Mouse (Mus musculus) thymus, postnatal 14 days (tissue): ENCODE results near the gene Asb1.

Experiments used
- DNase-seq: peaks from one replicate; pipeline ENCODE4 v3.0.0; 2021

Gene Asb1

GRCm38 (mm10) chr1:91540271-91540826 is at the start of gene Asb1:
TSS of gene Asb1 (plus strand) at chr1:91540544.
- peak; percentile 91 for DNase-seq

DNA sequence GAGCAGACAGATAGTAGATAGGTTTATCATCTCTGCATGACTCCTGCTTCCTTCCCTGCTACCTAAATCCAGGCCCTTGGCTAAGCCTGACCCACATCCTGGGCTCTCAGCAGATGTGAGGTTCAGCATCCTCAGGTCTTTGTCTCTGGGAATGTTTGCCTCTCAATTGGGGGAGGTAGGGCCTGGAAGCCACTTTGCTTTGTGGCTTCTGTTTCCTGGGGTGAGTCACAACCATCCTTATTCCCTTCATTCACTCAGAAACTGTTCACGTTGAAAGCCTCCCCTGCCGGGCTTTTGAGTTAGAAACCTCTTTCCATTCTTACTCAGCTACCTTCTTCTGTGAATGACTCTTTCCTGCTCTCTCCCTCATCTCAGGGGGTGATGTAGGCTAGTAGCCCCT is 47.6 kb upstream of the Asb1 start:
- DNase-seq: no peak

DNA sequence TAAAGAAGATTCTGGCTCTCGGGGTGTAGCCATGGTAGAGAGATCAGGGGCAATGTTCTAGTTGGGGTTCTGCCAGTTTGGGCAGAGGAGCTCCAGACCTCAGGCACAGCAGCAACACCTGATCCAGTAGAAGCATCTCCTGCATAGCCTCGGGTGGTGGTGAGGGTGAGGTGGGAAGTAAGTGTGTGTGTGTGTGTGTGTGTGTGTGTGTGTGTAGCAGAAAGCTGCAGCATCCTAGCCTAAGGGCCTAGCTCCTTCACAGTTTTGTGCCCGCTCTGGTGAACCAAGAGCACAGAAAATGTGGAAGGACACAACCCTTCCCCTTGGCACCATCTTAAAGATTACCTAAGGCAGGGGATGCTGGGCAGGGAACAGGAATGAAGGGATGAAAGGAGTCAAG is 46.4 kb upstream of the Asb1 start:
- DNase-seq: peak; percentile 12

DNA sequence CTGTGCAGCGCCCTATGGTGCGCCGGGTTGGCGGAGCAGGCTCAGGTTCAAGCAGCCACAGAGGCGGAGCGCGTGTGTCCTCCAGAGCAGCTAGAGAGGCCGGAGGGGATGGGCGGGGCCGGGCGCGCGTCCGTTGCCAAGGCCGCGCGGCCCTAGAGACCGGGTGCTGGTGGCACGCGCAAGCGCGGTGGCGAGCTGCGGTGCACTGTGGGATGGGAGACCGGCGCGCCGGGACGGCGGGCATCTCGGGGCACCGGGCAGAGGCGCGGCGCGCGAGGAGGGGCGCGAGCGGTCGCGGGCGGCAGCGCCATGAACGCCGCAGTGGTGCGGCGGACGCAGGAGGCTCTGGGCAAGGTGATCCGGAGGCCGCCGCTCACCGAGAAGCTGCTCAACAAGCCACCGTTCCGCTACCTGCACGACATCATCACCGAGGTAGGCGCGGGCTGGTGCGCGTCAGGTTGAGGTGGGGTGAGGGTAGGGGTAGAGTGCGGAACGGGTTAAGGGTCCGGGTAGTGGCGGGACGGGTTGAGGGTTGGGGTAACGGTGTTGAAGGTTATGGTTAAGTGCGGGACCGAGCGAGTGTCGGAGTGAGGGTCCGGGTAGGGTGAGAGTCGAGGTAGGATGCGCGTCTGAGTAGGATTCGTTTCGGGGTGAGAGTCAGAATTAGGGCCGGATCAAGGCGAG is 45.7 kb upstream of the Asb1 start, which contains the start of gene Traf3ip1:
Gene Traf3ip1 (plus strand): TSS at position 191 of the 684 bp plus-strand sequence.
- peak; percentile 95 for DNase-seq

DNA sequence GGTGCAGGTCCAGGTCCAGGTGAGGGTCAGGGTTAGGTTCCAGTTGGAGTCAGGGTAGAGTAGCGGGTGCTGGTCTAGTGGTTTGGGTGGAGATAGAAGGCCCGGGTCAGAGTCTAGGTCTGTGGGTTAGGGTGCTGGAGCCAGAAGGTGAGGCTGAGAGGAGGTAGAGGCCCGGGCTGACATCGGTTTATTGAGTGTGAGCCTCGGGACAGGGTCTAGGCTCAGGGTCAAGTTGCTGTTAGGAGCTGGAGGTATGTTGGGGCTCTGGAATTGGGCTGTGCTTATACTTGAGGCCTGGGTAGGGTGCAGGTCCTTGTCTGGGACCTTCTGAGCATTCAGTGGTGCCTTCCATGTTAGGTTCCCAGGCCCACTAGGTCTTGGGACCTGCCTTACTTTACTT is 45.0 kb upstream of the Asb1 start:
- peak; percentile 7 for DNase-seq

- DNase-seq: no peak
Measured at GRCm38 (mm10) chr1:91498579-91498978, 41.8 kb upstream of the Asb1 start.

DNA sequence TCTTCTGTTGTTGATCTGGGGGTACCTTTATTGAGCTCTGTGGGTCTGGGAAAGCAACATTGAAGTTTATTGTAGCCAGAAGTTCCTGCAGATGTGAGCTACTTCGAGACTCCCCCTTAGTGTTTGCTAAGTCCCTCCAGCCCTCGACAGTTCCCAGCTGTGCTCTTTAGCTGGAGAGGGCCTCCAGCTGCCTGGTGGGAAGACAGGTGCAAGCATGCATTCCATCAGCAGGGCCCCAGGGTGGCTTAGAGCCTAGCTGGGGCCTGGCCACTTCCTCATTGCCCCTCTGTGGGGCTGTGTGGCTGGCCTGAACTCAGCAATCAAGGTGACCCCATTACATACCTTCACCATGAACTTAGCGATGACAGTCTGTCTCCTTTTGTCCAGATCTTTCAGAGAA is 35.7 kb upstream of the Asb1 start:
- no peak for DNase-seq

- no peak for DNase-seq
Measured at GRCm38 (mm10) chr1:91514916-91515315, 25.4 kb upstream of the Asb1 start.

DNA sequence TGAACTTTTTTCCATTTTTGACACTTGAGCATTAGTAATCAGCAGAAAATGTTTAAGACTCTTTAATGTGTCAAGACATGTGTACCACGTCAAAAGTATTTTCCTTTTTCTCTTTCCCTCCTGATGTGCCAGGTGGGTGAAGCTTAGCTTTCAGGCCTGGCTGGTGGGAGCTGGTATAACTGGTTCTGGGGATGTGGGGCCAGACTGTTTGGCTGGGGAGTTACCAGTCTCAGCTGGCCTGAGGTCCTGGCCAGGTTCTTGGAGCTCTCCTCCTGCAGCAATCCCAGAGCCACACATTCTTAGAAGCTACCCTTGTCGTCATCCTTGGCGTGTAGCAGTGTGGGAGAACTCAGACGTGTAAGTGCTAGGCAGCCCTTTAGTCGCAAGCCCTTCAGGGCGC is 24.7 kb upstream of the Asb1 start:
- DNase-seq: no peak

GRCm38 (mm10) chr1:91523759-91524158 is 16.6 kb upstream of the Asb1 start:
- DNase-seq: peak; percentile 70

GRCm38 (mm10) chr1:91525838-91526237 is 14.5 kb upstream of the Asb1 start:
- DNase-seq: no peak

DNA sequence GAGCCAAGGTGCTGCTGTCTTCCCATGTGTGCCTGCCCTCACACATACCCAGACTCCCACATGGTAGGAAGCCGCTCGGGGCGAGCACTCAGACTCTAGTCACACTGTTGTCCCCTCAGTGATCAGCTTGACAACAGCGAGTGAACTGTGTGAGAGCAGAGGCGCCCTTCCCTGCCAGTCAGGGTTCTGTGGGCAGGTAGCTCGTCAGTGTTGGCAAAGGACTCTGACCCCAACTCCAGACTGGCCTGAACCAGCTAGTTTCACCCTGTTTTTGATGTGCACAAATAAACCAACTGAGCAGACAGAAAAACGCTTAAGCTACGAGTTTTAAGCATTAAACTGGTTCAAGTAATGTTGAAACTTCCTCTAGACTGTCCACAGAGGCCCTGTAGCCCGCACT is 10.2 kb upstream of the Asb1 start:
- no peak for DNase-seq

- DNase-seq: no peak
Measured at GRCm38 (mm10) chr1:91532243-91532642, 8.1 kb upstream of the Asb1 start.

DNA sequence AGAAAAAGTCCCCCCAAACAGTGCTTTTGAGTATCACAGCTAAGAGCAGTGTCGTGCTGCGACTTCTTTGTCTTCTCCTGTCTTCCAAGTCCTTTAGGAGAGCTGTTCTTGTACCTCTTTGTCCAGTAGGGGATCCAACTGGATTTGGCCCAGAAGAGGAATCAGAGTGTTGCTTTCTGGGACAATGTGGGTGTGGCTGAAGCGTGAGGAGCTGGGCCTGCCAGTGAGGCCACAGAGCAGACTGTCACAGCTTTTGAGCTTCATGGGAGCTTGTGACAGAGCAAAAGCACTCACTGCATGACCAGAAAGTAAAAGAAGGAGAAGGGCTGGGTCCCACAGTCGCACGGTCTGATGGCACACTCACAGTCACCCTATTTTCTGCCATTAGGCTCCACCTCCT is 7.5 kb upstream of the Asb1 start:
- no peak for DNase-seq

- DNase-seq: no peak
Measured at GRCm38 (mm10) chr1:91533483-91533882, 6.9 kb upstream of the Asb1 start.

GRCm38 (mm10) chr1:91533961-91534723 is 6.2 kb upstream of the Asb1 start:
- no peak for DNase-seq

GRCm38 (mm10) chr1:91537786-91538569 is 2.4 kb upstream of the Asb1 start:
- no peak for DNase-seq

DNA sequence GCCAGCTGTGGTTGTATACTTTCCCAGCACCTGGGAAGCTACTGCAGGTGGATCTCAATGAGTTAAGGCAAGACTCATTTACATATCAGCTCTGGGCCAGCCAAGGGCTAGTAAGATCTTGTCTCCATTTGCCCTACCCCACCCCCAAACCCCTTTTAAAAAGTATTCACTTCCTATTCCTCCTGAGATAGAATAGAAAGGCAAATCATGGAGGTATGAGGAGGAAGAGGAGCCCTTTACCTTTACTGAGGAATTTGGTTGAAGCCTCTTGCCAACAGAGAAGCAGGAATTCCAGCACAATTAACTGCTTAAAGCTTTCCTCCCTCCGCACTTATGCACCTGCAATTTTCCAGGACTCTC is 1.8 kb upstream of the Asb1 start:
- DNase-seq: no peak

- no peak for DNase-seq
Measured at GRCm38 (mm10) chr1:91539246-91539645, 1.1 kb upstream of the Asb1 start.

DNA sequence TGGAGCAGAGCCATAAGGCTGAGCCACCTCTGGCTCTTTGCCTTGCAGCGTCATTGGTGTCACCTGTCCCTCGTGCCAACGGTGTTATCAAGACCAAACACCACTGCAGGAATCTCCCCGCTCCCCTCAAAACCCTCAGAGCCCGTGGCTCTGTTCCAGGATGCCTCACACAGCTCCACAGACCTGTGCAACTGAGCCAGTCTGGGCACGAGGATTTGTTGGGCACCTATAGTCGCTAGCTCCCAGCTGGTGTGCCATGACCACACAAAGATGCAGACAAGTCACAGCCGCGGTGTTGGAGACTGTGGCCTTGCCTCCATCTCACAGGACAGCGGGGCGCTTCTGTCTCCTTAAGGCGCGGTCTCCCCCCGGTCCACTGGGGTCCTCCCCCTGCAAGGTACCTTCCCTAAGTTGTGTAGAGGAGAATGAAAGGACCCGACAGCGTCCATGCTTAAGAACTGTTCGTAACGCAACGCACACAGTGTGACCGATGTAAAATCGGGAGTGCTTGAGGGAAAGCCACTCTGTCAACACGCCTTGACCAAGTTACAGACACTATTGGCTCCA is 557 bp upstream of the Asb1 start:
- no peak for DNase-seq

GRCm38 (mm10) chr1:91541042-91541592 is 773 bp downstream of the Asb1 start:
- DNase-seq: peak; percentile 25

DNA sequence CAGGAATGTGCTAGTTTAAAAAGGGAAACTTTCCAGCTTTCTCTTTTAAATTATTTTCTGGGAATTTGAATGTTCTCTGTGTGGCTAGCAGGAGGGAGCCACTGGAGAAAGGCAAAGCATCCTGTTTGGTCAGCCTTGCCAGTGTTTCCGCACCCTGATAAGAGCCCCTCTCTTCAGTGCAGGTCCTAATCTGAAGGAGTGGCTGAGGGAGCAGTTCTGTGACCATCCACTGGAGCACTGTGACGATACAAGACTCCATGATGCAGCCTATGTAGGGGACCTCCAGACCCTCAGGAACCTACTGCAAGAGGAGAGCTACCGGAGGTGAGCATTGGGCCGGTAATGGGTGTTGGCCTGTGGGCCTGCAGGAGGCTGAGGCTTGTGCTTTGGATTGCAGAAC is 3.6 kb downstream of the Asb1 start:
- DNase-seq: no peak

DNA sequence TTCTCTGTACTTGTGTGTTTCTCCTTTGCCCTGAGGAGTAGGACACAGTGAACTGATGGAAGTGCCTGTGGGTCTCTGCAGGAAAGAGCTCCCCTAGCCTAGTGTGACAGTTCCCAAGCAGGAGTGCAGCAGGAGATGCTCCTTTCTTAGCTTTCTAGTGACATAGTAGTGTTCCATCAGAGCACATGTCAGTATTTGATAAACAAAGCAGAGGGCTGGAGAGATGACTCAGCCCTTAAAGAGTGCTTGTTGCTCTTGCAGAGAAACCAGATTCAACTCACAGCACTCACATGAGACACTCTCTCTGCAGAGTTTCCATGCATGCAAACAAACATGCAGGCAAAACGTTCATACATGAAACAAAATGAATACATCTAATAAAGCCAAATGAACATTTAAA is 4.9 kb downstream of the Asb1 start:
- no peak for DNase-seq
